Mouse (Mus musculus): ENCODE results near the gene Pex3.

The Pex3 gene

DNA sequence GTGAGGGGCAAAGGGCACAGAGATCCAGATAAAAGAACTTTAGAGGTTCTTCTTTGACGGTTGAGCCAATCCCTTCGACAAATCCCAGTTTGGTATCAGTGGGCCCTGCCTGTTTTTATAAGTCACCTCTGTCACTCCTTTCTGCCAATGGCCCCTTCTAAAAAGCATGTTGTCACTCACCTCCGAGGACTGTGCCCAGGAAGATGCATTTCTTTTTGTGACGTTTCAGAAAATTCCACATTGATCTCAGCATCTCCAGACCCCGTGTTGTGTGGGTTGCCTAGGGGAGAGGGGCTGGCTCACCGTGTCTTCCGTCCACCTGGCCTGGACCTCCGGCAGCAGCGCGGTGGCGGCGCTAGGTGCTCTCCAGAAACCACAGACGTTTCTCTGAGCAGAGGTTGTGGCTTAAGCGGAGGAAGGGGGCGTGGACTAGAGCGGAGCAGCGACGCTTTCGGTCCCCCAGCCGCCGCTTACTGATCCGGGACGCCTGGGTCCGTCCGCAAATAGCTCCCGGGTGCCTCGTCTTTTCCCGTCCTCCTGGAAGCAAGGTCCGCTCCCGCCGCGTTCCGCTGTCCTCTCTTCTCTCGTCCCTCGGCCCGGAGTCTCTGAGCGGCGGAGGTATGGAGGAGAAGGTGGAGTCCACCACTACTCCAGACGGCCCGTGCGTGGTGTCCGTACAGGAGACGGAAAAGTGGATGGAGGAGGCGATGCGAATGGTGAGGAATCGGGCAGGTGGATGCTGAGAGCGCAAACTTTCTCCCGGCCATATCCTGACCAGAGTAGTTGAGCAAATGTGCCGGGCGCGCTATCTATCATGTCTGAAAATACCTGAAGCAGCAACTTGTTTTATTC lies at the start of gene Pex3, which contains the start of gene Adat2:
Pex3 (minus strand) TSS at position 497 of the 852 bp plus-strand sequence.
Adat2 (plus strand) TSS at position 249 of the 852 bp plus-strand sequence.
- DNase-seq, result peak; percentile 88

DNA sequence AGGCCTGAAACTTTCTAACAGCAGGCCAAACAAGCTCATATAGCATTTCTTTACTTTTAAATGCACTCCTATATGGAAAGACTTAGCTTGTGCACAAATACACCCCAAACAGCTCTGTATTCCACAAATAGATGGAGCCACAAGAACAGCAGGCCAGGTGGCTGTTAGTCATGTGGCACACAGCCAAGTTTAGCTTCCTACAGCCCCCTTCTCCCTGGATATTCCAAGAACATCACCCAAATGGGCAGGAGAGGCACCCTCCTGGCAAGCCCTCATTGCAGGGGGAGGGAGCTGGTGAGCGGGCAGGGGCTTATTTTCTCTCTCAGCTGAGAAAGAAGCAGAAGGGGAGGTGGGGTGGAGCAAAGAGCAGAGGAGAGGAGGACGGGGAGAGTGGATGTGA lies 48.0 kb upstream of the Pex3 start:
- DNase-seq, result peak; percentile 59

DNA sequence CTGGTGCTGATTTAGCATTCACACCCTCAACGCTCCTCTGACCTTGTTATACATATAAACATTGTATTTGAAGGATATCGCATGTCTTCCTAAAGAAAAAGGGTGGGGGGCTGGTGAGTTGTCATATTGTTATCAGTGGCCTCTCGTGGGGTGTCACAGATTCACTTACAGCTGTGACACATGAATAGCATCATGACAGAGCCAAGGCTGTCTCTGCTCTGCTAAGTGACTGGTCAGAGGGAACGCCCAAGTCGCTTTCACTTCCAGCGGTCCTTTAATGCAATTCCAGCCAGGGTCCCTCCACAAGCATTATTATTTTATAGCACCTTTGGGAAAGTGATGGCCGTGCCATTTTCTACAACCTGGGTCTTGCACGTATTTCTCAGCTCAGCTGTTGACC lies 44.5 kb upstream of the Pex3 start:
- no peak for DNase-seq

DNA sequence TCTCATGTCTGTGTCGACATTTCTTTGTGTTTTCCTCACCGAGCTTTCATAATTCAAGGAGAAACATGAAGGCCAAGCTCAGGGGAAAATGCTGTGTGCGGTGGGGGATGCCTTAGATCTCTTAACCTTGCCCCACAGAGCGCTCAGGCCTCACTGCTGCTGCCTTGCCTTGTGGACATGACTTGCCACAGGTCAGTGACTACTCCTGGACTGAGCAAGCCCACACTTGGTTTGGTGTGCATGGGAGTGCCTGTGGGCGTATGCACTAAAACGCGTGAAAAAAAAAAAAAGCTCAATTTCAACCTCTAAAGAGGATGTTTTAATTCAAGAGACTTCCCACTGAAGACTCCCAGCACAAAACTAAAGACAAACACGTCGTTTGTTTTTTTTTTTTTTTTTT lies 43.9 kb upstream of the Pex3 start:
- peak; percentile 25 for DNase-seq

DNA sequence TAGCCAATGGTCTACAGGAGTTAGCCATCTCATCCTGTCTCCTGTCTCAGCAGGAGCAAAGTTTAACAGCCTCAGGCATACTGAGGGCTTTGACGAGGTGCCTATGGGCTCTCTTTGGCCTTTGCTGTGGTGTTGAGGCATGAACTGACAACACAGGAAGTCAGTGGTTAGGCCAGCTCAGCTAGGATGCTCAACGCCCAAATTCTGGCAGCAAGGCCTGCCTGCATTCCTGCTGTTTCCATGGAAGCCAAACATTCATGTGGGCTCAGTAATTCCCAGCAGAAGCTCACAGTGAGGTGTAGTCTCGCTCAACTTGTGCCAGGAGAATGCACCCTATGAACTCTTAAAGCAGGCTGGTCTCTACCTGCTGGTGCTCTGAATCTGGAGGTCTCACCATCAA lies 43.1 kb upstream of the Pex3 start:
- DNase-seq, result peak; percentile 46

DNA sequence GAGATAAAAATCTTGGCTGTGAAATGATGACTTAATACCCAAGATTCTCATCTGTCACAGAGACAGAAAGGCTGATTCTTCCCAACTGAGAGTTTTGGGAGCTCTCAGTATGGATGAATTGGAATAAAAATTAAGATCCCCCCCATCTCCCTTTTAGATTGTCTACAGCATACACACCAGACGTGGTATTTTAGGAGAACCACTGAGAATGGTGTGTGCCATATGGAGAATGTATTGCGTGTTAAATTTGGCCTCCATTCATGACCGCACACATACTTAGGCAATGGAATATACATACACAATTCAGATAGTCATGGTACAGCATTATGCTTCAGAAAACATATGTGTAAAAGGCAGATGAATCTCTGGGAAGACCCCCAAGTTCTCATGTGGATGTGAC lies 40.6 kb upstream of the Pex3 start:
- DNase-seq, result no peak

DNA sequence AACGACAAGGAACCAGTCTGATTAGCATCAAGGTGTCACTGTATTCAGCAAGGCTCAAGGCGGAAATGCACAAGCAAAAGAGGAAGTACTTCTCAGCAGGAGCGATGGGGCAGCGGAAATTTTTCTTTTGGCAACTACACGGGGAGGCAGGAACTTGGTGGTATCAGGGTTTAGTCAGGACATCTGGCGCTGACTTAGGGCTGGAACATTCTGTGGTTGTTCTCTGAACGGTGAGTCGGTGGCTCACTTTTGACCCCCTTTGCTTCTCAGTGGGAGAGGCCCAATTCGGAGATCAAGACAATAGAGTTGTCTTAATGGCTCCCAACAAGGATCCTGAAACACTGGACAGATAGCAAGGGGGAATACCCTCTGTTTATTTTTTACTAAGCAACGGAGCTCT lies 39.3 kb upstream of the Pex3 start:
- DNase-seq, result no peak

DNA sequence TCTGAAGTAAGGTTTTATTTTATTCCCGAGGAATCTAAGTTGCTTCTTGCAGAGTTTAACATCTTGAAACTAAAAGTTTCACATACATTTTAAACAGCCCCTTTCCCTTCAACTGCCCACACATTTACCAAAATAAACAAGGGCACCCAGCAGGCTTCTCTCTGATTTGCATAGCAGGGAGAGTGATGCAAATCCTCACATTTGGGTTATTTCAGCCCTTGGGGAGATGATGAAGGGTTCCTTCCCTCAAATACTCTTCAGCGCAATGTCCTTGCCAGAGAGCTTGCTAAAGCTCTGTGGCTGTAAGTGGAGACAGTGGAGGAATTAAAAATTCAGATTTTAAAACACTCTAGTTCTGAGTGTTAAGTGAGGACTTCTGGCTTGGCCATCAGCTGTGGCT lies 35.0 kb upstream of the Pex3 start:
- DNase-seq, result peak; percentile 76

DNA sequence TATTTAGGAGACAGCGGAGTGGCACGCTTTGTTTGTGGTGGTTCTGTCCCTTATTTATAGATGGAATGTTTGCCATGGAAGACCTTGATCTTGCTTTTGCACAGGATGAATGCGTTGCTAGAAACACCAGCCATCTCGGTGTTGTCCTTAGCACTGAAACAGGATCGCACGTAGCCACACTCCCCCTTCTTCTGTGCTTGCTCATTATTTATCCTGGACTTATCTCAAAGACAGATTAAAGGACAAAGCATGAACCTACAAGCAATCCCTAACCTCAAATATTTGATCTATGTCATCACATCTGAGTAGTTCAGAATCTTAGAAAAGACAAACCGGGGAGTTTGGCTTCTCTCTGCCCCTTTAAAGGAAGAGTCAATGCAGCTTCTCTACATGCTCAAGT lies 24.2 kb upstream of the Pex3 start:
- DNase-seq, result no peak

DNA sequence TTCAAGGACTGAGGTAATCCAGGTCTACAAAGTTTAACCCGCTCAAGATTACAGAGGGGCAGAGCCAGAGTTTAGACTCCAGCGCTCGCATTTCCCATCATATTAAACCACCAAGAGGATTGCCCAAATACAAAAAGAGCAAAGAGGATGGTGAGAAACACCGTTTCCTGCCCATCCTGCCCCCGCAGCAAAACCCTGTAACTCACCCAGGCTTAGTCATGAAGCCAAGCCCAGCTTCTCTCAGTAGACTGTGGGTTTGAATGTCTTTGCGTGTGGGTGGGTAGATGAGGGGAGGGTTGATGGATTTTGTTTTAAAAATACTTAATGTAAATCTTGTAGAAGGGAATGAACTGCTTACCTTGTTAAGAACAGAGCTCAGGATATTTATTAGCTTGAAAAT lies 19.5 kb upstream of the Pex3 start:
- DNase-seq, result peak; percentile 39

DNA sequence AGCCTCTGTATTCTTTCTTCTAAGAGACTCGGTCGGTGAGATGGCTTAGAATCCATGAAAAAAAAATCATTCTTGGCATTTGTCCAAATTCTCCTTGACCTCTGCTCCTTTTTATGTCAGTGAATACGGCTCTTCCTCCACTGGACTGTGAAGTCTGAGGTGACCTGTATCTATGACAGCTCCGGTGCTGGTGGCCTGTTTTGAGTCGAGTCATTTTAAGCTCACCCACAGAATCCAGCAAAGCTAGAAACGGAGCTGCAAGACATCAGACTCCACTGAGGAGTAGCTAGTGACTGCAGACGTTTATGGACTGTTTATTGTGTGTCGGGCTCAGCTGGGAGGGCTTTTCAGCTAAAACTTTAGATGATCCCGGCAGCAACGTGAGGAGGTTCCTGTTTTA lies 19.1 kb upstream of the Pex3 start:
- DNase-seq, result no peak

DNA sequence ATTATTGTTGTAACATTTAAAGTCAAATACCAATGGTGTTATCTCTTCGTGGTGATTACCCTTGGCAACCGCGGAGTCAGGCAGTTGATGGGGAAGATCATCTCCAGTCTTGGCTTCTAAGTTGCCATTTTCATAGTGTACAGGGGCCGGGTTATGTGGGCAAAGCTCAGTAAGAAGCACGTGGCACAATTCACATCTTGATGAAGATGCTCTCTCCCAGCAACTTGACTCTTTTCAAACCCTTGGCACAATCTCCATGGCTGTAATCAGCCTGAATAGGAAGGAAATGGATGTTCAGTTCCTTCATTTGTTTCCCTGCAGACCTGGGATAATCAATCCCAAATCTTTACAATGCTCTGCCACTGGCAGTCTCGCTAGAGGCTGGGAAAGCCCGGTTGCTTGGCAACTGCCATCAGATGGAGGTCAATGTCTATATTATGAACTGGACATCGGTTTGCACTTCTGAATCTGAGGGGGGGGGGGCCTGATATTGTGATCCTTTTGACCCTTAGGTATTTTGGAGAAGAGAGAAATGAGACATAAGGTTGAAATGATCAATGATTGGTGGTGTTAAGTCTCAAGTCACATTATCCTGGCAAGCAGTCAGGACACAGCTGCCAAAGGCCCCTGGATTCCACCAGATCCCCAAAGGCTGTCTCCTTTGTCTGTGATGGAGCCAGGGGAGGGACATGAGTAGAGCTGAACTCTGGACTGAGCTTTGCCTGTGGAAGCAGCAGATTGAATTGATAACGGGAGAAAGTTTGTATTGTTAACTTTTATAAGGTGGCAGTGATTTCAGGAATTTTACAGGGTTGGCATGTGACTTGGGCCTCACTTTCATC lies 18.0 kb upstream of the Pex3 start:
- no peak for DNase-seq

DNA sequence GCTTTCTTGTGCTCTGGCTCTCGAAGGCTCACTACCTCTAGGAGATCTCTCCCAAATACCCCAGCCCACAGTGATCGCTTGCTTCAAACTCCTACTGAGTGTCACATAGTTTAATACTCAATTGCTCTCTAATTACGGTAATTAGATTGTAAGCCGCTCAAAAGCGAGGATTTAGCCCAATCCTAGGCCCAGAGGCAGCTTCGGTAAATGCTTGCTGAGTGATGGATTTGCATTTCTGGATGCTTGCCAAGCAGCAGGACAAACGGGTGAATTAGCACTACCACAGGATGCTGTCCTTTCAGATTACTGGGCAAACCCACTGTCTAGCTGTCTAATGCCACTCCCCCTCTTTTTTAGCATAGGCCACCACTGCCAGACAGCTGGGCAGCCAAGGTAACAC lies 16.9 kb upstream of the Pex3 start:
- no peak for DNase-seq

DNA sequence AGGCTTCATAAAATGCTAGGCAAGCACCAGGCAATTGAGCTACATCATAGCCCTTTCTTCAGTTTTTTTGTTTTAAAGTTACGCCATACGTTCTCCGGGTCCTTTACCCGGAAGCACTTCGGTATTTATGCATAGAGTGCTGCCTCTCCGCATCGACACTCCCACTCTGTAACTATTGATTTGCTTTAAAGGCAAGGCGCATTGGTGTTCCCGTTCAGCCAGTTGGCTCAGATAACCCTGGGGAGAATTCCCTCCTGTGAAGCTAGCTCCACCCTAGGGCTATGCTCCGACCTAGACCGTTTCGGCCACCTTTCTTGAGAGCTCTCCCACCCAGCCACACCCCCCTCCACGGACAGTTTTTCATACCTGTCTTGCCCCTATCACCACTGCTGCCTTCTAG lies 13.5 kb upstream of the Pex3 start:
- no peak for DNase-seq

DNA sequence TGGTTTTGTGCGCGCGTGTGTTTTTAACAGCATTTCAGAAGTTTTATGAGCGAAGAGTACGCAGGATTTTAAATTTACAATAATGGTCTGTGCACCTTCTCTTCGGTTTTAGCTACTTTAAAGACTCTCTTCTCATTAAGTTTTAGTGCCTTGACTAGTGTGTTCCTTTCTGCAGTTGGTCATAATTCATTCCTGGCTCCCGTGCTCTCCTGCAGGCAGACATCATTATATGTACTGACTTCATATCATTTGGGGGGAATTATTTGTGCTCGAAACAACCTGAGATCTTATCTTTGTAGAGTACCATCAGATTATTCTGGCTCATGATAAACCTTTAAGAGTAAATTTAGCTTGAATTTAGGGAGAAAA lies 12.1 kb upstream of the Pex3 start:
- no peak for DNase-seq

DNA sequence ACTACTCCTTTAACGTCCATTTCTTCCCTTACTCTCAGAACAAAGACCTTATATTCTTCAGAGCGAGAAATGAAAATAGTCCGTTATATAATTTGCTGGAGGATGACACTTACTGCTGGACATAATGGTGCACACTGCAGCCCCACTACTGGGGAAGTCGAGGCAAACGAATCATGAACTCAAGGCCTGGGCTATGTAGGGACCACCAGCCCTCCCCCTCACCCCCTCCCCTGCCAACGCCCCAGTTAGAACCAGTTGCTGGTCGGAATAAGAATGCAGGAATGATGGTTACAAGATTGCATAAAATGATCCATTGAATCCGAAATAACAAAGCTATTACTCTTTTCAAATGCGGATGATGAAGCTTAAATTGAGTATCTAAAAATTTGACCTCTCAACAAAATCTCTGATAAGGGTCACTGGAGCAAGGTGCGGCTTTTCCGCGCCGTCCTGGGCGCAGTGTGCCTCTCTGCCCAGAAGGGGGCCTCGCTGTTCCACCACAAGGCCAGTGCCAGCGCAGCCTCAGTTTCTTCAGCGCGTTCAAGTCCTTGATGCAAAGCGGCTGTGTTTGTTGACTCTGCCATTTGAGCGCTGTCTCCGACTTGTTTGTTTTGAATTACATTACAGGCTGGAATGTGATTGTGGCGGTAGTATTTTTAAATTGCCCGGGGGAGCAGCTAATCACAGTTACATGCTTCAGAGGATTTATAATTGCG lies 11.6 kb upstream of the Pex3 start:
- peak; percentile 77 for DNase-seq

DNA sequence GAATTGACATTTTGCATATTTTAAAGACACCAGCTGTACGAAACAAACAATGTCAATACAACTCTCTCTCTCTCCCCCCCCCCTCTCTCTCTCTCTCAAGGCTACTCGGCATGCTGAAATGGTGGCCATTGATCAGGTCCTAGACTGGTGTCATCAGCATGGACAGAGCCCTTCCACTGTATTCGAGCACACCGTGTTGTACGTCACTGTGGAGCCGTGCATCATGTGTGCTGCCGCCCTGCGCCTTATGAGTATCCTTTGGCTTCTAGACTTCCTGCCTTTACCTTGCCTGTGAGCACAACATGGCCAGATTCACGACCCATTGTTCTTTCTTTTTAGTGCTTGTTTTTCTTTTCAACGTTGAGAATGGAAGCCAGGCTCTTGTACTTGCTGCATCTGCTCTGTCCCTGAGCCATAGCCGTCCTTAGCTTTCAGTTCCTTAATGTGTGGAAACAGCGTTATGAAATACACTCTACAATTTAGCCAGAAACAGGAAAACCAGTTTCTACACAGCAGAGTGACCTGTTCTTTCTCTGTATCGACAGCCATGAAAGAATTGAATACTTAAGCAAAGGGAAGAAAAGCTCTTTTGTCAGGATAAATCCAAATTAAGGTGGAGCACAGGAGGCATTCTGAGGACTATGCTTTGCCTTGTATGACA lies 7.2 kb upstream of the Pex3 start:
- DNase-seq, result no peak

DNA sequence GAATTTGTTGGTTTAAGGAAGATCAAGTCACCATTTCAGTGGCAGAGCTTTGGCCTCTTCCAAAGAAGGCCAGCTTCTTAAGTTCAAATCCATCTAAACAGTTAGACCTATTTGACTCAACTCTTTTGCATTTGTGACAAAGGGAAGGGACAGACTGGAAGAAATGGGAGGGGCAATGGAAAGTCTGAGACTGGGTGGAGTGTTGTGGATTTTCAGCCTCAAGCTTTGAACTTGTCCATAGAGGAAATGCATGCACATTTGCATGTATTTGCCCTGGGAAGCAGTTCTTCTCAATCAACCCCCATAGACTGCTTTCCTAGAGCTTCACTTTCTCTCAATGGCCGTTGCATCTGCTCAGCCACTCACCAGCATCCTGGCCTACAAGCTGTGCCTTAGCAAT lies 1.4 kb upstream of the Pex3 start:
- DNase-seq, result no peak

DNA sequence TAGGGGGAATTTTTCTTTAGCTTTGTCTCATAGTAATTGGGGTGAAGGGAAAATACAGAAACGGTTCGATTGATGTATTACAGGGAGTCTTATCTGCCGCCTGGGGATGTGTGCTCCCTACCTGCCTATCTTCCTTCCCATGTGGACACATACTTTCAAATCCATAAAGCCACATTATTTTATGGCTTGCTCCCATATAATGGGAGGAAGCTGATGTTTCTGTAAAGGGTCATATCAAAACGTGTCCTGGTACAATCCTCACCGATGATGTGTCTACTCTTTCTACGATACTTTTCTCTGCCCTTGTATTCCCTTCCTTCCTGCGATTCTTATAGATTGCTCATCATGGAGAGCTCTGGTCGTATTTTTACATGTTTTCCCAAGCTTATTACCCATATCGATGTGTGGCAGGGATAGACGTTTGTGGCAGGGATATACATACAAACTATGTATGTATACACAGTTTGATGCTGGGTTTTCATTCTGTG lies 600 bp upstream of the Pex3 start:
- DNase-seq, result no peak

DNA sequence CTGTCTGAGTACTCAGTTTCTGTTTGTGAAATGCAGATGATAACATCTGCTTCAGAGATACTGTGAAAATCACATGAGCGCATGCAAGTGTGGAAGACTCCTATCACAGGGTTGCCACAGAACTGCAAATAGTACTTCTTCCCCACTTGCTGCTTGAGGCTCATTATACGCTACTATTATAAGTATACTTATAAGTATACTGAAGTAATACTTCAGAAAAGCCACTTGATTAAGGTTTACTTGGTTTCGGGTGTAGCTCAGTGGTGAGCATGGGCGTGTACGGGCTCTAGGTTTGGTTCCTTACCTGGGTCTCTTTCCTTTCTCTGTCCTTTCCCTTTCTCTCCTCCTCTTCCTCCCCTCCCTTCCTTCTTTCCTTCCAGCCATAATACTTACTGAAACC lies 11.2 kb downstream of the Pex3 start:
- no peak for DNase-seq

DNA sequence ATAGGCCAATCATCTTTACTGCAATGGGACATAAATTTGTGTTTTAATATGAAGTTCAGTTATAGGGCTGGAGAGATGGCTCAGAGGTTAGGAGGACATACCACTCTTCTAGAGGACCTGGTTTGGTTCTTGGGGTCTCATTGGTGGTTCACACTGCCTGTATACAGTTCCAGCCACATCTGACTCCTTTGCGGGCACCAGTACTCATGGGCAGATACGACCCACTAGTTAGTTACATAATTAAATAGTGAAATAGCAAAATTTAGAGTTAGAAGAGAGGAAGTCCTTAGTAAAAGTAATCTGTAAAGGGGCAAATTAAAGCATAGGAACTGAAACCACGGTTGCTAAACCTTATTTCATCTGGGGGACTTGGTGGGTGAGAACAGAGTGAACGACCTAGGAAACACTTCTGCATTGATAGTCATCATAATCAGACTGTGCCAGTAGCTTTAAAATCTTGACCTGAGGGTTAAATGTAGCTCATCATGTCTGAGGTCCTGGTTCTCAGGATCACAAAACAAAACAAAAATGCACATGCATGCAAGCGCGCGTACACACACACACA lies 13.1 kb downstream of the Pex3 start:
- no peak for DNase-seq

DNA sequence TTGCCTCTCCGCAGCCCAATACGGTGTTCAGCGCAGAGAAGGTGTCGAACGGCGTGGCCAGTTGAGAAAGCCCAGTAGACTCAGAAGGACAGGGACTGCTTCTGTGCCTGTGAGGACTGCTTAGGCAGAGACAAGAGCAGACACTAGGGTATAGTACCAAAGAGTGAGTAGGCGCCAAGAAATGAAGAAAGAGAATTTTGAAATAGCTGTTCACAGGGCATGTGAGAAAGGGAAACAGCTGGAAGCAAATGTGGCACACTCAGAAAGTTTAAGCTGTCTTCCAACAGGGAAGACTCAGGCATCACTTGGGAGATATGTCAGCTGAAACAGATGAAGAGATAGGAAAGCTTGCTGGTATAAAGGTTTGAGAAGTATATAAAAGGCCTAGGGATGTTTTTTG lies 16.2 kb downstream of the Pex3 start:
- no peak for DNase-seq
